In the genomic region with DNA sequence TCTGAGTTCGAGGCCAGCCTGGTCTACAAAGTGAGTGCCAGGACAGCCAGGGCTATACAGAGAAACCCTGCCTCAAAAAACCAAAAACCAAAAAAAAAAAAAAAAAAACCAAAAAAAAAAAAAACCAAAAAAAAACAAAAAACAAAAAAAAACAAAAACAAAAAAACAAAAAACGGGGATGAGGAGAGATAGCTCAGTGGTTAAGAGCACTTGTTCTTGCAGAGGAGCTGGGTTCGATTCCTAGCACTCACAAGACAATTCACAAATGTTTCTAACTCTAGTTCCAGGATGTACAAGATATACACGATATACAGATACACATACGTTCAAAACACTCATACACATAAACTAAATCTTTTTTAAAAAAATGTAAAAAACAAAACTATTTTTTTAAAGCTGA, we compare ENCODE assay signal across 8 mouse cellular contexts. TPM values are rescaled to one million over a fixed set of nuclear protein-coding genes. Genes with fewer than 3 reads are reported as not detected.
DNase-seq lines count a peak whose midpoint lies in the region; ATAC-seq and TF ChIP-seq lines count a peak whose summit lies in the region.
"Not testable (repeated sequence)": the region's sequence is repeated elsewhere in the genome, so short reads cannot be mapped to it uniquely, and the experiment has no call there.
"Had no signal": no experiment of that assay in that cellular context is flagged by ENCODE, and none has a peak within 500 bp of the region (broad histone marks: within the 10 kb centered on the region; RNA-seq: fewer than 3 reads in every experiment).

No protein-coding gene starts in this region.

- not testable (repeated sequence) for H3K9me3 ChIP-seq in forebrain, embryonic 14.5 days (replicated peaks; ENCODE audit: control insufficient read depth, low read length); heart, postnatal 0 days (replicated peaks; ENCODE audit: control insufficient read depth, low read length); neural tube, embryonic 13.5 days

- peak overlapping the region; percentile 83 for H3K4me2 ChIP-seq in forebrain, embryonic 14.5 days (ENCODE audit: low read length)
- H3K4me2 ChIP-seq in heart, postnatal 0 days (ENCODE audit: low read depth, low read length), result peak overlapping the region; percentile 69
- peak overlapping the region; percentile 92 for H3K4me2 ChIP-seq in neural tube, embryonic 13.5 days

- H3K27me3 ChIP-seq in forebrain, embryonic 14.5 days (replicated peaks; ENCODE audit: control insufficient read depth, insufficient read depth, low read length); heart, postnatal 0 days (ENCODE audit: control insufficient read depth, insufficient read depth, low read length); kidney, adult 2 months (replicated peaks; ENCODE audit: control insufficient read depth, insufficient read depth, low read length); liver, adult 2 months (ENCODE audit: control insufficient read depth, insufficient read depth, low read length): not testable (repeated sequence)
- peaks cover 15% of the 10 kb centered on the region for H3K27me3 ChIP-seq in neural tube, embryonic 13.5 days

- TF ChIP-seq CTCF in cortical plate, adult 2 months (IDR thresholded peaks at IDR 0.05; ENCODE audit: extremely low read depth, insufficient read depth, low read length); heart, postnatal 0 days (IDR thresholded peaks at IDR 0.05; ENCODE audit: low read depth); kidney, adult 2 months (conservative IDR thresholded peaks at IDR 0.05; ENCODE audit: insufficient read depth, insufficient read length, low read depth, low read length); liver, adult 2 months (IDR thresholded peaks at IDR 0.05; ENCODE audit: low read depth, low read length): not testable (repeated sequence)

- not testable (repeated sequence) for H3K79me2 ChIP-seq in liver, adult 2 months (ENCODE audit: control insufficient read depth, insufficient read depth, low read length); macrophage (ENCODE audit: inconsistent target)

- H3K9ac ChIP-seq in forebrain, embryonic 14.5 days (ENCODE audit: low read length), result peak overlapping the region; percentile 87
- peak overlapping the region; percentile 72 for H3K9ac ChIP-seq in heart, postnatal 0 days (replicated peaks; ENCODE audit: low read depth, low read length)
- peak overlapping the region; percentile 85 for H3K9ac ChIP-seq in liver, adult 2 months (ENCODE audit: low read depth, low read length)
- H3K9ac ChIP-seq in neural tube, embryonic 13.5 days, result peak overlapping the region; percentile 93

- DNase-seq in forebrain, embryonic 14.5 days (ENCODE audit: low spot score); heart, postnatal 0 days (ENCODE audit: low spot score); kidney, adult 2 months: not testable (repeated sequence)
- peak; percentile 32 for DNase-seq in liver, adult 2 months (ENCODE audit: extremely low read depth, low read depth, low spot score)

- not testable (repeated sequence) for H3K36me3 ChIP-seq in forebrain, embryonic 14.5 days (ENCODE audit: control insufficient read depth, insufficient read depth, low read length); kidney, adult 2 months (ENCODE audit: control insufficient read depth, insufficient read depth, low read length); liver, adult 2 months (ENCODE audit: control insufficient read depth, insufficient read depth, low read length); macrophage (ENCODE audit: inconsistent target)
- peaks cover 25% of the 10 kb centered on the region for H3K36me3 ChIP-seq in heart, postnatal 0 days (replicated peaks; ENCODE audit: control insufficient read depth, insufficient read depth, low read length)
- H3K36me3 ChIP-seq in neural tube, embryonic 13.5 days, result peaks cover 20% of the 10 kb centered on the region

- ATAC-seq in forebrain, embryonic 14.5 days; heart, postnatal 0 days (ENCODE audit: insufficient read depth, low read depth); neural tube, embryonic 13.5 days (ENCODE audit: low read depth): not testable (repeated sequence)

- peak overlapping the region; percentile 69 for H3K4me3 ChIP-seq in cortical plate, adult 2 months (ENCODE audit: insufficient read depth, low read length)
- peak overlapping the region; percentile 80 for H3K4me3 ChIP-seq in forebrain, embryonic 14.5 days (ENCODE audit: low read depth, low read length)
- peak overlapping the region; percentile 61 for H3K4me3 ChIP-seq in heart, postnatal 0 days (ENCODE audit: low read depth, low read length)
- peak overlapping the region; percentile 86 for H3K4me3 ChIP-seq in kidney, adult 2 months (ENCODE audit: insufficient read depth, low read depth, low read length)
- H3K4me3 ChIP-seq in liver, adult 2 months (ENCODE audit: insufficient read depth, low read depth, low read length), result peak overlapping the region; percentile 89
- H3K4me3 ChIP-seq in macrophage (ENCODE audit: inconsistent target), result peak overlapping the region; percentile 81
- H3K4me3 ChIP-seq in neural tube, embryonic 13.5 days, result peak overlapping the region; percentile 66

- not testable (repeated sequence) for H3K4me1 ChIP-seq in cortical plate, adult 2 months (ENCODE audit: control insufficient read depth, insufficient read depth, low read length); heart, postnatal 0 days (ENCODE audit: control insufficient read depth, insufficient read depth); kidney, adult 2 months (ENCODE audit: control insufficient read depth, insufficient read depth, low read length); liver, adult 2 months (ENCODE audit: control insufficient read depth, insufficient read depth, low read length)
- H3K4me1 ChIP-seq in forebrain, embryonic 14.5 days (ENCODE audit: control insufficient read depth, insufficient read depth, low read length), result peaks cover 11% of the 10 kb centered on the region
- peaks cover 28% of the 10 kb centered on the region for H3K4me1 ChIP-seq in neural tube, embryonic 13.5 days (replicated peaks)

- not testable (repeated sequence) for TF ChIP-seq POLR2A in cortical plate, adult 2 months (IDR thresholded peaks at IDR 0.05; ENCODE audit: extremely low read depth, insufficient read depth, low read length); kidney, adult 2 months (IDR thresholded peaks at IDR 0.05; ENCODE audit: low read depth, low read length); liver, adult 2 months (IDR thresholded peaks at IDR 0.05; ENCODE audit: extremely low read depth, insufficient read depth, low read length)

- not testable (repeated sequence) for TF ChIP-seq EP300 in heart, postnatal 0 days (IDR thresholded peaks at IDR 0.05; ENCODE audit: low read depth)

- 53% methylated on average over 5 of the region's 5 CpGs for WGBS in forebrain, embryonic 14.5 days
- 34% methylated on average over 5 of the region's 5 CpGs for WGBS in heart, postnatal 0 days
- WGBS in kidney, adult 2 months, result 25% methylated on average over 5 of the region's 5 CpGs
- 18% methylated on average over 5 of the region's 5 CpGs for WGBS in liver, adult 2 months
- WGBS in macrophage (ENCODE audit: missing documents), result 12% methylated on average over 5 of the region's 5 CpGs
- WGBS in neural tube, embryonic 13.5 days, result 40% methylated on average over 5 of the region's 5 CpGs

- peak overlapping the region; percentile 84; the same call in 1 of the 2 replicates for H3K27ac ChIP-seq in cortical plate, adult 2 months (ENCODE audit: insufficient read depth, low read length)
- H3K27ac ChIP-seq in forebrain, embryonic 14.5 days (ENCODE audit: low read depth, low read length), result not testable (repeated sequence)
- peak overlapping the region; percentile 84 for H3K27ac ChIP-seq in heart, postnatal 0 days (ENCODE audit: low read depth)
- H3K27ac ChIP-seq in kidney, adult 2 months (ENCODE audit: insufficient read depth, low read depth, low read length), result peak overlapping the region; percentile 72
- H3K27ac ChIP-seq in liver, adult 2 months (replicated peaks; ENCODE audit: insufficient read depth, low read depth, low read length), result peak overlapping the region; percentile 95
- H3K27ac ChIP-seq in macrophage, result peak overlapping the region; percentile 39; the same call in 1 of the 2 replicates
- H3K27ac ChIP-seq in neural tube, embryonic 13.5 days (replicated peaks), result peak overlapping the region; percentile 89; the same call in 1 of the 2 replicates

RNA-seq across cellular contexts. Expression of gene Dnm1, which starts 9.1 kb away (rescaled TPM):
- 1,325 and 1,395 TPM in 2 replicates for polyA plus RNA-seq in cortical plate, adult 2 months (2012; rRNA removed)
- 28.2 and 42.8 TPM in 2 replicates for polyA plus RNA-seq in forebrain, embryonic 14.5 days (2014; fragmentation: Nextera tagmentation; extraction: Ambion mirVana)
- total RNA-seq in heart, postnatal 0 days (2014; rRNA removed; ENCODE audit: low replicate concordance), result 3.4 and 10.3 TPM in 2 replicates
- polyA plus RNA-seq in heart, postnatal 0 days (2015; fragmentation: Nextera tagmentation; extraction: Ambion mirVana), result 1.5 and 1.6 TPM in 2 replicates
- 8.3 and 12.6 TPM in 2 replicates for polyA plus RNA-seq in kidney, adult 2 months (2012; rRNA removed)
- total RNA-seq in liver, adult 2 months (2014; rRNA removed), result 0.09 and 0.40 TPM in 2 replicates
- polyA plus RNA-seq in liver, adult 2 months (2012; rRNA removed), result 0.60 and 0.90 TPM in 2 replicates
- total RNA-seq in macrophage (2018; cell fraction: chromatin; rRNA removed), result 1 to 10 TPM in 23 of 26 experiments, under 1 TPM in 3; 0.59 to 5.7 (median 1.7) TPM
- total RNA-seq in macrophage (2018; cell fraction: cytosol; rRNA removed), result under 1 TPM in 23 of 26 experiments, not detected in 3; 0.07 to 0.44 (median 0.18) TPM
- 1 to 10 TPM in 5 of 26 experiments, under 1 TPM in 19, not detected in 2; 0.14 to 2.5 (median 0.55) TPM for total RNA-seq in macrophage (2018; cell fraction: nucleus; rRNA removed)
- 0.23 TPM in 1 of 3 replicates, not detected in the others for polyA plus RNA-seq in macrophage (2018)
- 44.3 and 47.0 TPM in 2 replicates for polyA plus RNA-seq in neural tube, embryonic 13.5 days (2015; fragmentation: Nextera tagmentation; extraction: Ambion mirVana)
- total RNA-seq: megakaryocyte progenitor cell, adult 5-6 weeks had no signal

RNA-seq across cellular contexts. Expression of gene Ciz1, which starts 10.1 kb away (rescaled TPM):
- 171 and 184 TPM in 2 replicates for polyA plus RNA-seq in cortical plate, adult 2 months (2012; rRNA removed)
- polyA plus RNA-seq in forebrain, embryonic 14.5 days (2014; fragmentation: Nextera tagmentation; extraction: Ambion mirVana), result 37.3 and 48.0 TPM in 2 replicates
- 61.9 and 79.9 TPM in 2 replicates for total RNA-seq in heart, postnatal 0 days (2014; rRNA removed; ENCODE audit: low replicate concordance)
- 17.6 and 18.5 TPM in 2 replicates for polyA plus RNA-seq in heart, postnatal 0 days (2015; fragmentation: Nextera tagmentation; extraction: Ambion mirVana)
- polyA plus RNA-seq in kidney, adult 2 months (2012; rRNA removed), result 130 and 131 TPM in 2 replicates
- total RNA-seq in liver, adult 2 months (2014; rRNA removed), result 9.5 and 10.0 TPM in 2 replicates
- polyA plus RNA-seq in liver, adult 2 months (2012; rRNA removed), result 47.1 and 71.7 TPM in 2 replicates
- total RNA-seq in macrophage (2018; cell fraction: chromatin; rRNA removed), result 100 to 1,000 TPM in 21 of 26 experiments, 10 to 100 TPM in 5; 61.3 to 303 (median 196) TPM
- 10 to 100 TPM; 39.2 to 71.1 (median 59.6) TPM for total RNA-seq in macrophage (2018; cell fraction: cytosol; rRNA removed)
- 100 to 1,000 TPM in 15 of 26 experiments, 10 to 100 TPM in 11; 48.7 to 209 (median 106) TPM for total RNA-seq in macrophage (2018; cell fraction: nucleus; rRNA removed)
- 35.3 to 118 TPM (median 57.2 TPM) in 3 replicates for polyA plus RNA-seq in macrophage (2018)
- polyA plus RNA-seq in neural tube, embryonic 13.5 days (2015; fragmentation: Nextera tagmentation; extraction: Ambion mirVana), result 49.9 and 51.1 TPM in 2 replicates

RNA-seq across cellular contexts. Expression of gene 1110008P14Rik, which starts 19.5 kb away (rescaled TPM):
- 931 and 1,007 TPM in 2 replicates for polyA plus RNA-seq in cortical plate, adult 2 months (2012; rRNA removed)
- 86.9 and 98.4 TPM in 2 replicates for polyA plus RNA-seq in forebrain, embryonic 14.5 days (2014; fragmentation: Nextera tagmentation; extraction: Ambion mirVana)
- 159 and 195 TPM in 2 replicates for total RNA-seq in heart, postnatal 0 days (2014; rRNA removed; ENCODE audit: low replicate concordance)
- polyA plus RNA-seq in heart, postnatal 0 days (2015; fragmentation: Nextera tagmentation; extraction: Ambion mirVana), result 77.0 and 84.9 TPM in 2 replicates
- polyA plus RNA-seq in kidney, adult 2 months (2012; rRNA removed), result 182 and 215 TPM in 2 replicates
- 25.8 and 32.5 TPM in 2 replicates for total RNA-seq in liver, adult 2 months (2014; rRNA removed)
- 103 and 144 TPM in 2 replicates for polyA plus RNA-seq in liver, adult 2 months (2012; rRNA removed)
- 1 to 10 TPM in 17 of 26 experiments, under 1 TPM in 6, not detected in 3; 0.50 to 6.7 (median 1.9) TPM for total RNA-seq in macrophage (2018; cell fraction: chromatin; rRNA removed)
- 10 to 100 TPM; 27.8 to 59.2 (median 41.6) TPM for total RNA-seq in macrophage (2018; cell fraction: cytosol; rRNA removed)
- 10 to 100 TPM in 9 of 26 experiments, 1 to 10 TPM in 17; 2.4 to 15.6 (median 7.9) TPM for total RNA-seq in macrophage (2018; cell fraction: nucleus; rRNA removed)
- polyA plus RNA-seq in macrophage (2018), result 22.2 to 62.2 TPM (median 53.7 TPM) in 3 replicates
- polyA plus RNA-seq in neural tube, embryonic 13.5 days (2015; fragmentation: Nextera tagmentation; extraction: Ambion mirVana), result 101 and 135 TPM in 2 replicates

RNA-seq across cellular contexts. Expression of gene Lcn2, which starts 25.8 kb away (rescaled TPM):
- 0.25 and 0.58 TPM in 2 replicates for polyA plus RNA-seq in cortical plate, adult 2 months (2012; rRNA removed)
- polyA plus RNA-seq in forebrain, embryonic 14.5 days (2014; fragmentation: Nextera tagmentation; extraction: Ambion mirVana), result 0.25 and 0.32 TPM in 2 replicates
- 1.1 and 6.0 TPM in 2 replicates for total RNA-seq in heart, postnatal 0 days (2014; rRNA removed; ENCODE audit: low replicate concordance)
- 1.8 and 2.0 TPM in 2 replicates for polyA plus RNA-seq in heart, postnatal 0 days (2015; fragmentation: Nextera tagmentation; extraction: Ambion mirVana)
- 8.0 and 9.4 TPM in 2 replicates for polyA plus RNA-seq in kidney, adult 2 months (2012; rRNA removed)
- total RNA-seq in liver, adult 2 months (2014; rRNA removed), result 2.1 and 10.0 TPM in 2 replicates
- polyA plus RNA-seq in liver, adult 2 months (2012; rRNA removed), result 29.3 and 45.5 TPM in 2 replicates
- 10 to 100 TPM in 4 of 26 experiments, 1 to 10 TPM in 13, not detected in 9; 1.6 to 11.4 (median 6.5) TPM for total RNA-seq in macrophage (2018; cell fraction: chromatin; rRNA removed)
- 10 to 100 TPM in 15 of 26 experiments, 1 to 10 TPM in 11; 4.2 to 76.7 (median 18.4) TPM for total RNA-seq in macrophage (2018; cell fraction: cytosol; rRNA removed)
- total RNA-seq in macrophage (2018; cell fraction: nucleus; rRNA removed), result 10 to 100 TPM in 15 of 26 experiments, 1 to 10 TPM in 10, not detected in 1; 1.3 to 64.8 (median 12.7) TPM
- 2.6 to 16.1 TPM (median 12.6 TPM) in 3 replicates for polyA plus RNA-seq in macrophage (2018)
- polyA plus RNA-seq in neural tube, embryonic 13.5 days (2015; fragmentation: Nextera tagmentation; extraction: Ambion mirVana), result 0.56 and 1.4 TPM in 2 replicates

RNA-seq across cellular contexts. Expression of gene Ptges2, which starts 33.4 kb away (rescaled TPM):
- polyA plus RNA-seq in cortical plate, adult 2 months (2012; rRNA removed), result 57.9 and 63.4 TPM in 2 replicates
- polyA plus RNA-seq in forebrain, embryonic 14.5 days (2014; fragmentation: Nextera tagmentation; extraction: Ambion mirVana), result 42.2 and 44.8 TPM in 2 replicates
- total RNA-seq in heart, postnatal 0 days (2014; rRNA removed; ENCODE audit: low replicate concordance), result 33.9 and 46.7 TPM in 2 replicates
- 62.6 and 65.4 TPM in 2 replicates for polyA plus RNA-seq in heart, postnatal 0 days (2015; fragmentation: Nextera tagmentation; extraction: Ambion mirVana)
- 69.7 and 80.6 TPM in 2 replicates for polyA plus RNA-seq in kidney, adult 2 months (2012; rRNA removed)
- 22.6 and 30.7 TPM in 2 replicates for total RNA-seq in liver, adult 2 months (2014; rRNA removed)
- polyA plus RNA-seq in liver, adult 2 months (2012; rRNA removed), result 24.4 and 25.5 TPM in 2 replicates
- 10 to 100 TPM in 1 of 26 experiments, 1 to 10 TPM in 23, under 1 TPM in 2; 0.92 to 12.7 (median 4.5) TPM for total RNA-seq in macrophage (2018; cell fraction: chromatin; rRNA removed)
- 10 to 100 TPM in 16 of 26 experiments, 1 to 10 TPM in 10; 5.4 to 14.4 (median 10.7) TPM for total RNA-seq in macrophage (2018; cell fraction: cytosol; rRNA removed)
- 10 to 100 TPM in 3 of 26 experiments, 1 to 10 TPM in 23; 1.9 to 11.9 (median 5.4) TPM for total RNA-seq in macrophage (2018; cell fraction: nucleus; rRNA removed)
- polyA plus RNA-seq in macrophage (2018), result 7.9 to 14.2 TPM (median 9.4 TPM) in 3 replicates
- polyA plus RNA-seq in neural tube, embryonic 13.5 days (2015; fragmentation: Nextera tagmentation; extraction: Ambion mirVana), result 44.3 and 46.0 TPM in 2 replicates

Comparison
In these comparisons a context has a peak if more than half of its experiments do, and no peak if none do; other contexts are left out.
1. RNA of gene Dnm1, which starts 9.1 kb away (polyA plus RNA-seq): 1,325 to 1,395 TPM in cortical plate, adult 2 months; 44.3 to 47.0 TPM in neural tube, embryonic 13.5 days, 28.2 to 42.8 TPM in forebrain, embryonic 14.5 days, 8.3 to 12.6 TPM in kidney, adult 2 months, 1.5 to 1.6 TPM in heart, postnatal 0 days, 0.60 to 0.90 TPM in liver, adult 2 months and 0.23 TPM in macrophage; every median in the first group is over 10 times any median in the second.
2. Peak in every context shown above with its lines, with median percentiles within 50 percentile points of each other: H3K4me3 ChIP-seq, H3K4me2 ChIP-seq and H3K9ac ChIP-seq.